Mouse (Mus musculus): ENCODE results near the gene Zer1. TPM values are rescaled to one million over a fixed set of nuclear protein-coding genes. Genes with fewer than 3 reads are reported as not detected.

Zer1 gene
- total and polyA plus RNA-seq, 2 experiments = 7.1 to 27.1 TPM

- TF ChIP-seq POLR2A (IDR thresholded peaks at IDR 0.05; ENCODE audit: extremely low read depth, insufficient read depth, low read length) (no peak), CTCF (IDR thresholded peaks at IDR 0.05; ENCODE audit: low read depth, low read length) (no peak)
- WGBS = 75% methylated on average over 5 of the region's 5 CpGs
- peaks cover 6% of the 10 kb centered on the region for H3K4me1 ChIP-seq (ENCODE audit: control insufficient read depth, insufficient read depth, low read length)
- no peaks in the 10 kb centered on the region for H3K36me3 ChIP-seq (ENCODE audit: control insufficient read depth, insufficient read depth, low read length)
- DNase-seq (ENCODE audit: extremely low read depth, low read depth, low spot score) = no peak
- H3K79me2 ChIP-seq (ENCODE audit: control insufficient read depth, insufficient read depth, low read length) = peaks cover 3% of the 10 kb centered on the region; the same call in 1 of the 2 replicates
- no peaks in the 10 kb centered on the region for H3K27me3 ChIP-seq (ENCODE audit: control insufficient read depth, insufficient read depth, low read length)
- no peak overlapping the region for H3K27ac ChIP-seq (replicated peaks; ENCODE audit: insufficient read depth, low read depth, low read length)
- H3K4me3 ChIP-seq (ENCODE audit: insufficient read depth, low read depth, low read length) = no peak overlapping the region
- H3K9ac ChIP-seq (ENCODE audit: low read depth, low read length) = no peak overlapping the region
Observed at GRCm38 (mm10) chr2:30122766-30123165, 1.6 kb downstream of the Zer1 start.

- H3K27me3 ChIP-seq (ENCODE audit: control insufficient read depth, insufficient read depth, low read length) = no peaks in the 10 kb centered on the region
- H3K36me3 ChIP-seq (ENCODE audit: control insufficient read depth, insufficient read depth, low read length) = no peaks in the 10 kb centered on the region
- no peak for DNase-seq (ENCODE audit: extremely low read depth, low read depth, low spot score)
- no peak overlapping the region for H3K4me3 ChIP-seq (ENCODE audit: insufficient read depth, low read depth, low read length)
- H3K27ac ChIP-seq (replicated peaks; ENCODE audit: insufficient read depth, low read depth, low read length) = no peak overlapping the region
- H3K4me1 ChIP-seq (ENCODE audit: control insufficient read depth, insufficient read depth, low read length) = peaks cover 6% of the 10 kb centered on the region
- WGBS = 66% methylated on average over 4 of the region's 4 CpGs
- H3K9ac ChIP-seq (ENCODE audit: low read depth, low read length) = no peak overlapping the region
- H3K79me2 ChIP-seq (ENCODE audit: control insufficient read depth, insufficient read depth, low read length) = peaks cover 3% of the 10 kb centered on the region; the same call in 1 of the 2 replicates
- no peak for TF ChIP-seq CTCF (IDR thresholded peaks at IDR 0.05; ENCODE audit: low read depth, low read length)
- TF ChIP-seq POLR2A (IDR thresholded peaks at IDR 0.05; ENCODE audit: extremely low read depth, insufficient read depth, low read length) = no peak
Observed at GRCm38 (mm10) chr2:30120269-30120668, 4.1 kb downstream of the Zer1 start.

GRCm38 (mm10) chr2:30119641-30120051, 4.7 kb downstream of the Zer1 start:
- 84% methylated on average over 6 of the region's 6 CpGs for WGBS
- no peak for DNase-seq (ENCODE audit: extremely low read depth, low read depth, low spot score)

DNA sequence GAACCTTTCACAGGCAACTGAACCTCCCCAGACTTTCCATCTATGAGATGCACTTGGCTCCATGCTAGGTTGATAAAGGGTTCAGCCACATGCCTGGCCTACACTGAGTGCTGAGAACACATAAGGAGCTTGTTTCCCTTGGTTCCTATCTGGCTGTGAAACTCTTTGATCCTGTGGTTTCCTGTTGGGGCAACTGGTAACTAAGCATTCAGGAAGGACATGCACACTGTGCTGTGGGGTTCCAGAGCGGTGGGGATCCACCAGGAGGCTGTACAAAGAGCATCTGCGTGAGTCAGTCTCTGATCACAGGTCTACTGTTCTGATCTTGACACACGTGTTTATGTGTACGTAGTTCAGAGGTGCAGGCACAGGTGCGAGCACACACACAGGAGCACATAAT, 11.8 kb downstream of the Zer1 start:
- TF ChIP-seq CTCF (IDR thresholded peaks at IDR 0.05; ENCODE audit: low read depth, low read length) (no peak), POLR2A (IDR thresholded peaks at IDR 0.05; ENCODE audit: extremely low read depth, insufficient read depth, low read length) (no peak)
- no peak overlapping the region for H3K9ac ChIP-seq (ENCODE audit: low read depth, low read length)

More at GRCm38 (mm10) chr2:30119641-30120051, 4.7 kb downstream of the Zer1 start:
- Histone ChIP-seq H3K4me1 (ENCODE audit: control insufficient read depth, insufficient read depth, low read length) (peaks cover 5% of the 10 kb centered on the region), H3K27me3 (ENCODE audit: control insufficient read depth, insufficient read depth, low read length) (no peaks in the 10 kb centered on the region), H3K9ac (ENCODE audit: low read depth, low read length) (no peak overlapping the region), H3K79me2 (ENCODE audit: control insufficient read depth, insufficient read depth, low read length) (peaks cover 3% of the 10 kb centered on the region; the same call in 1 of the 2 replicates), H3K27ac (replicated peaks; ENCODE audit: insufficient read depth, low read depth, low read length) (no peak overlapping the region), H3K4me3 (ENCODE audit: insufficient read depth, low read depth, low read length) (no peak overlapping the region), H3K36me3 (ENCODE audit: control insufficient read depth, insufficient read depth, low read length) (no peaks in the 10 kb centered on the region)
- no peak for TF ChIP-seq CTCF (IDR thresholded peaks at IDR 0.05; ENCODE audit: low read depth, low read length)
- TF ChIP-seq POLR2A (IDR thresholded peaks at IDR 0.05; ENCODE audit: extremely low read depth, insufficient read depth, low read length) = no peak

DNA sequence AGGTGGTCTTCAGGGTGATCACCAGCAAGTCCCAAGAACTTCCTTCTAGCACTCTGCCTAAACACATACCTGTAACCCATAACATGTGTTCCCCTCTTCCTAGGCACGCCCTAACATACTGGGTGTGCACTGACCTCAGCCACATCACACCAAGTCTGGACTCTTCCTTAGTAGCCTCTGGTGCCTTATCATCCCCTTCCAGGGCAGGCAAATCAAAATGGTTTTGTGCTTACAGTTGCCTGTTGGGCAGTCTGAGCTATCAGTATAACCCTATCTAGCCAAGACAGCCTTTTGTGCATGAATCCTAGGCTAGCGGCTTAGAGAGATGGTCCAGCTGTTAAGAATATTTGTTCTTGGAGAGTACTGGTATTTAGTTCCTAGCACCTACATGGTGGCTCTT, 12.9 kb downstream of the Zer1 start:
- no peak for TF ChIP-seq CTCF (IDR thresholded peaks at IDR 0.05; ENCODE audit: low read depth, low read length)
- TF ChIP-seq POLR2A (IDR thresholded peaks at IDR 0.05; ENCODE audit: extremely low read depth, insufficient read depth, low read length) = no peak
- Histone ChIP-seq H3K9ac (ENCODE audit: low read depth, low read length) (no peak overlapping the region), H3K4me1 (ENCODE audit: control insufficient read depth, insufficient read depth, low read length) (no peaks in the 10 kb centered on the region), H3K27me3 (ENCODE audit: control insufficient read depth, insufficient read depth, low read length) (no peaks in the 10 kb centered on the region), H3K4me3 (ENCODE audit: insufficient read depth, low read depth, low read length) (no peak overlapping the region), H3K36me3 (ENCODE audit: control insufficient read depth, insufficient read depth, low read length) (peaks cover 2% of the 10 kb centered on the region; the same call in 1 of the 2 replicates), H3K79me2 (ENCODE audit: control insufficient read depth, insufficient read depth, low read length) (no peaks in the 10 kb centered on the region), H3K27ac (replicated peaks; ENCODE audit: insufficient read depth, low read depth, low read length) (no peak overlapping the region)
- DNase-seq (ENCODE audit: extremely low read depth, low read depth, low spot score) = no peak
- 99% methylated on average over 2 of the region's 2 CpGs for WGBS

More for the DNA sequence above, 11.8 kb downstream of the Zer1 start:
- DNase-seq (ENCODE audit: extremely low read depth, low read depth, low spot score) = no peak
- no peaks in the 10 kb centered on the region for H3K4me1 ChIP-seq (ENCODE audit: control insufficient read depth, insufficient read depth, low read length)
- no peaks in the 10 kb centered on the region for H3K79me2 ChIP-seq (ENCODE audit: control insufficient read depth, insufficient read depth, low read length)
- peaks cover 2% of the 10 kb centered on the region; the same call in 1 of the 2 replicates for H3K36me3 ChIP-seq (ENCODE audit: control insufficient read depth, insufficient read depth, low read length)
- WGBS = 91% methylated on average over 5 of the region's 5 CpGs
- H3K27me3 ChIP-seq (ENCODE audit: control insufficient read depth, insufficient read depth, low read length) = no peaks in the 10 kb centered on the region
- H3K4me3 ChIP-seq (ENCODE audit: insufficient read depth, low read depth, low read length) = no peak overlapping the region
- H3K27ac ChIP-seq (replicated peaks; ENCODE audit: insufficient read depth, low read depth, low read length) = no peak overlapping the region

GRCm38 (mm10) chr2:30108260-30108659, 16.1 kb downstream of the Zer1 start:
- Histone ChIP-seq H3K27me3 (ENCODE audit: control insufficient read depth, insufficient read depth, low read length) (no peaks in the 10 kb centered on the region), H3K36me3 (ENCODE audit: control insufficient read depth, insufficient read depth, low read length) (peaks cover 2% of the 10 kb centered on the region; the same call in 1 of the 2 replicates), H3K27ac (replicated peaks; ENCODE audit: insufficient read depth, low read depth, low read length) (no peak overlapping the region), H3K4me3 (ENCODE audit: insufficient read depth, low read depth, low read length) (no peak overlapping the region), H3K4me1 (ENCODE audit: control insufficient read depth, insufficient read depth, low read length) (no peaks in the 10 kb centered on the region), H3K79me2 (ENCODE audit: control insufficient read depth, insufficient read depth, low read length) (no peaks in the 10 kb centered on the region), H3K9ac (ENCODE audit: low read depth, low read length) (no peak overlapping the region)
- DNase-seq (ENCODE audit: extremely low read depth, low read depth, low spot score) = no peak
- TF ChIP-seq POLR2A (IDR thresholded peaks at IDR 0.05; ENCODE audit: extremely low read depth, insufficient read depth, low read length) (no peak), CTCF (IDR thresholded peaks at IDR 0.05; ENCODE audit: low read depth, low read length) (no peak)
- WGBS = 91% methylated on average over 4 of the region's 4 CpGs

Measured in liver, adult 2 months (tissue).